Mouse (Mus musculus) heart, embryonic 14.5 days (tissue): ENCODE data around the gene Hspb8. TPM values are rescaled to one million over a fixed set of nuclear protein-coding genes. Genes with fewer than 3 reads are reported as not detected.

Source experiments
- ATAC-seq: fragments of 200-750 bp; cut with Nextera tagmentation; 2 replicates; pipeline ENCODE4 v1.8.0; 2017; ENCODE audit warnings: low read depth, moderate TSS enrichment; ENCODE audit not compliant: insufficient number of reproducible peaks, insufficient read depth, low FRiP score
- H3K27ac ChIP-seq, 2 experiments: fragments of 200-500 bp in 1 of 2; fragments of 300-500 bp in 1 of 2; sonication (generic) in 1 of 2; replicated peaks in 1 of 2; 2 replicates each; pipeline ENCODE4 v1.5.1; 2012 to 2014; ENCODE audit warnings: low read depth in 2 of 2, low read length in 2 of 2, control low read depth in 1 of 2, mild to moderate bottlenecking in 1 of 2, mixed read lengths in 1 of 2; ENCODE audit not compliant: control insufficient read depth in 1 of 2, insufficient read depth in 1 of 2
- H3K27me3 ChIP-seq: fragments of 300-500 bp; sonication (generic); 2 replicates; pipeline ENCODE4 v1.6.1; 2014; ENCODE audit warnings: mild to moderate bottlenecking, low read length, control low read depth; ENCODE audit not compliant: control insufficient read depth, insufficient read depth
- H3K36me3 ChIP-seq: fragments of 300-500 bp; sonication (generic); 2 replicates; pipeline ENCODE4 v1.6.1; 2014; ENCODE audit warnings: mild to moderate bottlenecking, control low read depth, low read length, mixed read lengths; ENCODE audit not compliant: control insufficient read depth, insufficient read depth
- H3K4me1 ChIP-seq, 2 experiments: fragments of 200-500 bp in 1 of 2; fragments of 300-500 bp in 1 of 2; sonication (generic) in 1 of 2; 2 replicates each; pipeline ENCODE4 v1.6.1; 2012 to 2014; ENCODE audit warnings: low read length in 2 of 2, control low read depth in 1 of 2, mixed read lengths in 1 of 2; ENCODE audit not compliant: control insufficient read depth in 2 of 2, insufficient read depth in 2 of 2
- H3K4me2 ChIP-seq: fragments of 300-500 bp; sonication (generic); 2 replicates; pipeline ENCODE4 v1.6.1; 2014; ENCODE audit warnings: mild to moderate bottlenecking, low read length
- H3K4me3 ChIP-seq, 2 experiments: fragments of 200-500 bp in 1 of 2; fragments of 300-500 bp in 1 of 2; sonication (generic) in 1 of 2; 2 replicates each; pipeline ENCODE4 v1.5.1; 2012 to 2014; ENCODE audit warnings: low read length in 2 of 2, mild to moderate bottlenecking in 2 of 2, control low read depth in 1 of 2, low read depth in 1 of 2, moderate library complexity in 1 of 2; ENCODE audit not compliant: control insufficient read depth in 1 of 2, insufficient read depth in 1 of 2
- H3K9ac ChIP-seq: fragments of 300-500 bp; sonication (generic); 2 replicates; pipeline ENCODE4 v1.6.1; 2014; ENCODE audit warnings: mild to moderate bottlenecking, low read length
- H3K9me3 ChIP-seq: fragments of 300-500 bp; sonication (generic); 2 replicates; pipeline ENCODE4 v1.6.1; 2016; ENCODE audit warnings: low read length, control low read depth; ENCODE audit not compliant: control insufficient read depth
- WGBS: fragments of 180-500 bp; shearing (Covaris S2); extraction: QIAGEN DNeasy Blood & Tissue Kit; methylation state at CpG from one replicate; pipeline ENCODE4 v1.1.7; 2014; 5-methylcytosine and 5-hydroxymethylcytosine counted together
- polyA plus RNA-seq: library from polyadenylated mRNA; unstranded; fragments of >200 nt; fragmentation: Nextera tagmentation; extraction: Ambion mirVana; gene quantifications from 2 replicates; pipeline ENCODE4 v1.2.1, GENCODE M21; 2014

Hspb8 gene
- polyA plus RNA-seq, 1 experiment from 2014 or later, result 31.7 TPM

DNA sequence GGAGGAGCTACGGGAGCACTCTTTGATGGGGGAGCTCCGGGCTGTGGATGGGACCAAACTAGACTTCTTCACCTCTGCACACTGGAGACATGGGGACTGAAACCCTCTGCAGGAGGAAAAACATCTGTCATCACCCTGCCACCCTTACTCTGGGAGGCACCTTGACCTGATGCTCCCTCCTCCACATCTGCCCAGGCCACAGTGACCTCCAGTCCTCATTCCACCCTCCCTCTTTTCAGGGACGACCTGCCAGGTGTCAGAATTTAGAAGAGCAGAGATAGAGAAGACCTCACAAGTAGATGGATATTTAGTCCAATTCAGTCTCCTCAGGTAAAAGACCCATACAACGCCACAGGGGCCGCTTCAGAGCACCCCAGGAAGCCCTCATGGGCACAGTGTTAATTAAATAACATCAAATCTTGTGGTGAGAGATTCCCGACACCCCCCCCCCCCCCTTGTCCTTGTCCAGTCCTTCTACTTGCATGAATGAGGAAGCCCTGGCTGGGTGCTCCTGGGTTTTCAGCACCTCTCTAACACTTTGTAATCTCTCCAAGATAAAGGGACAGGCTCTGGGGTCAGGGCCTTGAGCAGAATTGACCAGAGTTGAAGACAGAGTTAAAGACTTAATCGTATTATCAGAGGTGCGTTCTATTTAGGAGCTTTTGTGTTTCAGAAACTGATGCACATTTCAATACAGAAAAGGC is 27.0 kb upstream of the Hspb8 start:
- H3K4me3 ChIP-seq, result no peak overlapping the region
- peaks cover 28 to 44% of the 10 kb centered on the region in 2 experiments for H3K4me1 ChIP-seq
- H3K27me3 ChIP-seq, result no peaks in the 10 kb centered on the region
- H3K4me2 ChIP-seq, result peak overlapping the region; percentile 31
- no peak overlapping the region for H3K27ac ChIP-seq
- no peaks in the 10 kb centered on the region for H3K36me3 ChIP-seq
- no peak for ATAC-seq
- no peak overlapping the region for H3K9ac ChIP-seq
- no peaks in the 10 kb centered on the region for H3K9me3 ChIP-seq
- WGBS, result 11% methylated on average over 8 of the region's 8 CpGs

DNA sequence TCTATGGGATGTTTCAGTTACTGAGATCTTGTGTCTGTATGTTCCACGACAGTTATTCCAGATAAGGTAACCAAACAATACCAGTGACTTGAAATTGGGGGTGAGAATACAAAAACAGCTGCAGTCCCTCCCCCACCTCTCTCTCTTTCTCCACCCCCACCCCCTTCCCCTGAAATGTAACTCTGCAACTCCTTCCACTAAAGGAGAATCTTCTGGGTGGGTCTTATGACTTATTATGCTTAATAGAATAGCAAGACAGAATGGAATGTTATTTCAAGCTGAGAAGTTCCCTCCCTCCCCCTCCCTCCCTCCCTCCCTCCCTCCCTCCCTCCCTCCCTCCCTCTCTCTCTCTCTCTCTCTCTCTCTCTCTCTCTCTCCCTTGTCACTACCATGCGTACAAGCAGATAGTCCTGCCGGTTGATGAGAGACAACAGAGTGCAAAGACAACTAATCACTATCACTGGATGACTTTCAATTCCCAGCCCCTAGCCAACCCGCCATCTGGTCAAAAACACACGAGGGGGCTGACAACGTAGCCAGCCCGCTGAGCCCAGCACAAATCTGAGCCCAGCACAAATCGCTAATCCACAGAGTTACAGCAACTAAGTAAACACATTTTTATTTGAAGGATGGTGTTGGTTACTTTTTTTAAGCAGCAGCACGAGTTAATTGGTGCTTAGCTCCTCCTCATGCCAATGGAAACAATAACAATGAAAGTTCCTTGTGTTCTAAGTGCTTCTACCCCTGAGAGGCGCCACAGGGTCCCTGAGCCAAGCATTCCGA is 25.9 kb upstream of the Hspb8 start:
- Histone ChIP-seq H3K9ac (peak overlapping the region; percentile 40; the same call in 1 of the 2 replicates), H3K4me3 (no peak overlapping the region; a peak in 1 of 4 replicates), H3K27ac (no peak overlapping the region), H3K9me3 (no peaks in the 10 kb centered on the region), H3K27me3 (no peaks in the 10 kb centered on the region), H3K4me1 (peaks cover 28 to 40% of the 10 kb centered on the region in 2 experiments), H3K36me3 (no peaks in the 10 kb centered on the region), H3K4me2 (peak overlapping the region; percentile 51)
- 4% methylated on average over 11 of the region's 11 CpGs for WGBS
- ATAC-seq, result no peak

DNA sequence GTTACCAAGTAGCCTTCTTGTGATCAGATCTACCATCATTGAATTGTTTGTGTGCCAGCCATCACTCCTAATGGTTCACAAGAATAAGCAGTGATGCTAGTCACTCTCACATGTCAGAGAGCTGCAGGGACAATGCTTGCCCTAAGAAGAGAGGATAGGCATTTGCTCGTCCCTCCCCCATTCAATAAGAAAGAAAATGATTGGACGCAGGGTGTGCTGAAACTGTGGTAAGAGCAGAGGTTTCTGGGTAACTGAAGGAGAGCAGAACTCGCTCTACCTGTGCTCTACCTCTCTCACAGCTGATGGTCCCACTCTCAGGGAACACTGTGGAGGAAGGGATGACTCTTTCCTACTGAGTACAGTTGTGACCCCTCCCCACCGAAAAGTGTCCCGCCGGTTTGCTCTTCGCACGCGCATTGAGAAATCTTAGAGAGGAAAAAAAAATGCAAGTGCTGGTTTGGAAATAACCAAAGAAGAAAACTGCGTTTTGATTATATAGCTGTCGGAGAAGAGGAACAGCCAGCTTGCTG is 25.2 kb upstream of the Hspb8 start:
- Histone ChIP-seq H3K36me3 (no peaks in the 10 kb centered on the region), H3K27ac (no peak overlapping the region), H3K4me3 (peak overlapping the region in 1 of 2 experiments; percentile 13; a peak in 2 of 4 replicates), H3K4me1 (peaks cover 28 to 40% of the 10 kb centered on the region in 2 experiments), H3K9ac (peak overlapping the region; percentile 40; the same call in 1 of the 2 replicates), H3K9me3 (no peaks in the 10 kb centered on the region), H3K27me3 (no peaks in the 10 kb centered on the region), H3K4me2 (peak overlapping the region; percentile 51)
- 43% methylated on average over 11 of the region's 11 CpGs for WGBS
- no peak for ATAC-seq

DNA sequence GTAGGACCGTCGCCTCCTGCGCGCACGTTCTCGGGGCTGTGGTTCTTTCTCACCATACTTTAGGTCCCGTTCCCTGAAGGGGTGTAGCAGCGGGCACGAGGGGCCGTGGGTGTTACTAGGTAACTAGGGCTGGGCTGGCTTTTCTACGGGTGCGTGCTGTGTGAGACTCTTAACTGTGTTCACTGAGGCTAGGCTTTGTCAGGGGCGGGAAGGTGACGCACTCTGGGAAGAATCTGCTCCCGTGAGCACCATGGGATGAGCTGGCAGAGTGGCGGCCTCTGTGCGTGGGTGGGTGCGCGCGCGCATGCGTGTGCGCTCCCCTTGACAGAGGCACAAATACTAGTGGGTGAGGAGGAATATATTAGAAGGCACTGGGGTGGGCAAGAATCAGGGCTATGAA is 23.9 kb upstream of the Hspb8 start:
- Histone ChIP-seq H3K4me2 (peak overlapping the region; percentile 58), H3K9me3 (no peaks in the 10 kb centered on the region), H3K27me3 (no peaks in the 10 kb centered on the region), H3K36me3 (no peaks in the 10 kb centered on the region), H3K4me1 (peaks cover 28 to 40% of the 10 kb centered on the region in 2 experiments), H3K9ac (peak overlapping the region; percentile 59; the same call in 1 of the 2 replicates), H3K27ac (peak overlapping the region in 1 of 2 experiments; percentile 30; a peak in 2 of 4 replicates), H3K4me3 (peak overlapping the region; percentile 19 to 21; a peak in 3 of 4 replicates)
- ATAC-seq, result peak; percentile 24; the same call in 1 of the 2 replicates
- WGBS, result 37% methylated on average over 23 of the region's 23 CpGs

DNA sequence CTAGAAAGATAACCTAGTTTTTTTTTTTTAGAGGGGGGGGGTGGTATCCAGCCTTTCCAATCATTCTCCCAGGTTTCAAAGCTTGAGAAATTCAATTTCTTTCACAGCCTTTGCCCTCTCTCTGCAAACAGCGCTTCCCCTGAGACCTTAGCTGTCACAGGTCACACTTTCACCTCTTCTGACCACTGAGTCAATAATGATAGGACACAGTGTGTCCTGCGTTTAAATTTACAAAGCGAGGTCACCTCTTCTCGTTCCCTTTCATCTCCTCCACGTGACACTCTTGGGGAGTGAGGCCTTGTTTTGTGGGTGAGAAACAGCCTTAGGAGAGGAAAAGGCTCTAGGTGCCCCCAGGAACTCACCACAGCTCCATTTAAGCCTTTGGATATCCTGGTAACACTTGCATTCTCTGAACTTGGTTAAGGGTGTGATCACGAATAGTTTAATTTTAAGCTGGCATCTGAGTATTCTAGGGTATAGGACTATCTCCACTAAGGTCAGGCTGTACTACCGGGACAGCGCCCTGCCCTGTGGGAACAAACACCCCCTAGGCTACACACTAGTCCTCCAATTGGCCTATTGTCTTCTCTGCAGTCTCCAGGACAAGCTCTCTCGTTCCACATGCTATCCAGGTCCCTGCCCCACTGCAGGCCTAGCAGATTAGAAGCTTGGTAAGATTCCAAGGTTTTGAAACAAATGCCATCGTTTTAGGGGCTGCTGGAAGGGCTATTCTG is 23.1 kb upstream of the Hspb8 start:
- Histone ChIP-seq H3K27ac (no peak overlapping the region; a peak in 1 of 4 replicates), H3K4me1 (peaks cover 26 to 40% of the 10 kb centered on the region in 2 experiments), H3K9ac (no peak overlapping the region; the same call in 1 of the 2 replicates), H3K36me3 (no peaks in the 10 kb centered on the region), H3K4me2 (peak overlapping the region; percentile 58), H3K9me3 (no peaks in the 10 kb centered on the region), H3K27me3 (no peaks in the 10 kb centered on the region), H3K4me3 (peak overlapping the region; percentile 19 to 21; a peak in 2 of 4 replicates)
- ATAC-seq, result no peak
- WGBS, result 43% methylated on average over 10 of the region's 10 CpGs

DNA sequence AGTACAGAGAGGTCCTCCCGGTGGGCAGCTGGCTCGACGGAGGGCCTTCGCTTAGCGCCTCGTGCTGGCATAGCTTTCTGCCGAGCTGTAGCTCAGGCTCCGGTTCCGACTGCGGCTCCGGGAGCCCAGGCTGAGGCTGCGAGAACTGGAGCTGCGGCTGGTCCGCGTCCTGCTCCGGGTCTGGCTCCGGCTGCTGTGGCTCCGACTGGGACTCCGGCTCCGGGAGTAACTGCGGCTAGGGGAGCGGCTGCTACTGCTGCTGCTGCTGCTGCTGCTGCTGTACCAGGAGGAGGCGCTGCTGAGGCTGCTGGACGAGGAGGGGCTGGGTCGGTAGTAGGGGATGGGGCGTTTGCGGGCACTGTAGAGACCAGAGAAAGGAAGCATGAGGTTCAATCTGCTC is 21.9 kb upstream of the Hspb8 start:
- Histone ChIP-seq H3K4me3 (no peak overlapping the region), H3K4me1 (peaks cover 20 to 29% of the 10 kb centered on the region in 2 experiments), H3K36me3 (no peaks in the 10 kb centered on the region), H3K9ac (no peak overlapping the region), H3K27ac (no peak overlapping the region), H3K9me3 (no peaks in the 10 kb centered on the region), H3K27me3 (no peaks in the 10 kb centered on the region), H3K4me2 (no peak overlapping the region)
- 51% methylated on average over 27 of the region's 27 CpGs for WGBS
- ATAC-seq, result no peak

DNA sequence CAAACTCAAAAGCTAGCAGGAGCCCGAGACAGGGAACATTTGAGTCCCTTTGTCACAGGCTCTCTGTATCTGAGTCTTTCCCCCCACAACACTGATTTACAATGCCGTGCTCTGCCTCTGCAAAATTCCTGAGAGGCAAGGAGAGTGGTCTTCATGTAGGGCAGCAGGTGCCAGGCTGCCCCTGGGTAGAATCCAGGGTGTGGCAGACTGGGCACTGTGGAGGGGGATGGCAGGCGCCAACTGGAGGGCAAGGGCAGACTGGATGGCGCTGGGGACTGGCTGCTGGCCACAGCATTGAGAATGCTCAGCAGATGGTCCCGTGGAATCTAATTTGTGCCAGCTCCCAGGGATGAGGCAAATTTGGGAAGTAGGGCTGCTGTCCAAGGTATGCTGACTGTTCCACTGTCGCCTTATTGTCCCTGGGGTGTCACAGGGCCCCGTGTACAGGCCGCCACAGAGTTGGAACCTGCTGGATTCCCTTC is 20.8 kb upstream of the Hspb8 start:
- 71% methylated on average over 8 of the region's 8 CpGs for WGBS
- no peak overlapping the region for H3K4me3 ChIP-seq
- H3K9ac ChIP-seq, result no peak overlapping the region
- no peaks in the 10 kb centered on the region for H3K36me3 ChIP-seq
- peaks cover 13 to 25% of the 10 kb centered on the region in 2 experiments for H3K4me1 ChIP-seq
- no peaks in the 10 kb centered on the region for H3K27me3 ChIP-seq
- no peak overlapping the region for H3K27ac ChIP-seq
- H3K9me3 ChIP-seq, result no peaks in the 10 kb centered on the region
- H3K4me2 ChIP-seq, result no peak overlapping the region
- no peak for ATAC-seq
